Mouse (Mus musculus): ENCODE results near the gene Prm1.
A peak's percentile ranks its signal among the peaks of the same experiment; 100 is the strongest.
"Not testable (repeated sequence)": the region's sequence is repeated elsewhere in the genome, so short reads cannot be mapped to it uniquely, and the experiment has no call there.

Gene Prm1

GRCm38 (mm10) chr16:10821387-10821786, 15.7 kb upstream of the Prm1 start:
- no peak for DNase-seq

GRCm38 (mm10) chr16:10819966-10820365, 14.3 kb upstream of the Prm1 start:
- no peak for DNase-seq

GRCm38 (mm10) chr16:10818579-10819135, 13.0 kb upstream of the Prm1 start:
- DNase-seq: no peak

- no peak for DNase-seq
These were observed 9.2 kb upstream of the Prm1 start for GRCm38 (mm10) chr16:10814864-10815263.

GRCm38 (mm10) chr16:10813726-10814125, 8.1 kb upstream of the Prm1 start:
- DNase-seq: no peak

GRCm38 (mm10) chr16:10812865-10813371, 7.3 kb upstream of the Prm1 start, which contains the start of gene Gm11172:
Gm11172 (plus strand) TSS chr16:10812915.
- no peak for DNase-seq

GRCm38 (mm10) chr16:10810376-10810775, 4.7 kb upstream of the Prm1 start:
- peak; percentile 43 to 52 for DNase-seq

GRCm38 (mm10) chr16:10802420-10802819, 3.2 kb downstream of the Prm1 start:
- not testable (repeated sequence) for DNase-seq

GRCm38 (mm10) chr16:10796034-10796433, 9.6 kb downstream of the Prm1 start, which contains the start of gene Prm2:
Prm2 (minus strand) TSS chr16:10796134.
- no peak for DNase-seq

GRCm38 (mm10) chr16:10790702-10791101, 14.9 kb downstream of the Prm1 start, which contains the start of gene Prm3:
Prm3 (minus strand) TSS chr16:10790914.
- DNase-seq: no peak

- DNase-seq: no peak
These were observed 16.8 kb downstream of the Prm1 start for GRCm38 (mm10) chr16:10788866-10789265.

- DNase-seq: no peak
These were observed 17.4 kb downstream of the Prm1 start, which contains the start of gene Tnp2 for GRCm38 (mm10) chr16:10788271-10788670. Tnp2 (minus strand) TSS chr16:10788660.

GRCm38 (mm10) chr16:10787548-10788058, 18.0 kb downstream of the Prm1 start:
- DNase-seq: no peak

GRCm38 (mm10) chr16:10786782-10787547, 18.7 kb downstream of the Prm1 start:
- no peak for DNase-seq

- peak; percentile 81 to 86 for DNase-seq
These were observed 19.4 kb downstream of the Prm1 start for GRCm38 (mm10) chr16:10786288-10786687.

- DNase-seq: peak; percentile 65 to 66
These were observed 20.0 kb downstream of the Prm1 start, which contains the start of gene Socs1 for GRCm38 (mm10) chr16:10785371-10786231. Socs1 (minus strand) TSS chr16:10785536.

- DNase-seq: peak; percentile 86 to 88
These were observed 20.8 kb downstream of the Prm1 start for GRCm38 (mm10) chr16:10784793-10785370.

GRCm38 (mm10) chr16:10783883-10784792, 21.5 kb downstream of the Prm1 start:
- peak; percentile 27 to 33 for DNase-seq

- DNase-seq: no peak
These were observed 22.2 kb downstream of the Prm1 start for GRCm38 (mm10) chr16:10783451-10783850.

- no peak for DNase-seq
These were observed 22.5 kb downstream of the Prm1 start for GRCm38 (mm10) chr16:10783152-10783434.
